Mouse (Mus musculus): ENCODE results near the gene Selenos.

DNA sequence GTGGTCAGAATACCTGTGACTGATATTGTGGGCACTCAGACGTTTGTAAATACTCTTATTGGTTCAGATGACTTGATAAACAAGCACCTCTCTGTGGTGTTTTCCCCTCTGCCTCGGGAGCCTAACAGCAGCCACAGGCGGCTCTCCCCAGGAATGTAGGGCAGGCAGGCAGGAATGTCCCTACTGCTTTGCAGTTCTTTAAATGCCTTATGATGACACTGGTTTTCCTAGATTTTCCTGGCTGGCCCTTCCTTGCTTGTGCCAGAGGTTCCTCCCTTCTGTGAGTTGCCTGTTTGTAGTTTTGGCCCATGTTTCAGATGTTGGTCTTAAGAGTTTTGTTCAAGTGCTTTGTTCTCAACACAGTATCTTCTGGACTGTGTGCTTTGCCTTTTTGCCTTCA, 49.4 kb downstream of the Selenos start:
- TF ChIP-seq CTCF (IDR thresholded peaks at IDR 0.05; ENCODE audit: borderline replicate concordance, control insufficient read depth, extremely low read depth, insufficient read depth, low read length, poor library complexity) (no peak), POLR2A (IDR thresholded peaks at IDR 0.05; ENCODE audit: control insufficient read depth, extremely low read depth, insufficient read depth, low read length, poor library complexity) (no peak)

Data from thymus, adult 2 months (tissue).